Mouse (Mus musculus): Measurements from ENCODE around the gene Rpl35.
"Not testable (repeated sequence)": the region's sequence is repeated elsewhere in the genome, so short reads cannot be mapped to it uniquely, and the experiment has no call there.

Gene Rpl35
- long read RNA-seq, experiment 1, transcript Rpl35-201 (4 exons, 946 nt): major isoform, 1,868 of 1,890 reads
- long read RNA-seq, experiment 1, transcript Rpl35-203 (3 exons, 541 nt): minor isoform, 6 of 1,890 reads
- long read RNA-seq, experiment 1, partial matches to known transcripts: 0 of 1,890 reads
- long read RNA-seq, experiment 1, other reads (novel, unspliced or antisense): 16 of 1,890 reads
- long read RNA-seq, experiment 2, transcript Rpl35-203 (3 exons, 541 nt): minor isoform, 14 of 2,094 reads
- long read RNA-seq, experiment 2, transcript Rpl35-201 (4 exons, 946 nt): major isoform, 2,070 of 2,094 reads
- long read RNA-seq, experiment 2, partial matches to known transcripts: 0 of 2,094 reads
- long read RNA-seq, experiment 2, other reads (novel, unspliced or antisense): 10 of 2,094 reads

- intact Hi-C loops (cut with DNase I): no loop called here
Measured at GRCm38 (mm10) chr2:39005574-39006079, at the start of gene Rpl35. Gene Rpl35, minus strand, starts transcription at chr2:39005624.

- intact Hi-C loops (cut with DNase I): no loop called here
Measured at GRCm38 (mm10) chr2:39048515-39048914, 43.1 kb upstream of the Rpl35 start.

GRCm38 (mm10) chr2:39040215-39040614, 34.8 kb upstream of the Rpl35 start:
- intact Hi-C loops (cut with DNase I): no loop called here

- intact Hi-C loops (cut with DNase I): no loop called here
Measured at GRCm38 (mm10) chr2:39031611-39032010, 26.2 kb upstream of the Rpl35 start.

- intact Hi-C loops (cut with DNase I): no loop called here
Measured at GRCm38 (mm10) chr2:39020004-39020403, 14.6 kb upstream of the Rpl35 start.

- intact Hi-C loops (cut with DNase I): no loop called here
Measured at GRCm38 (mm10) chr2:39016581-39016980, 11.2 kb upstream of the Rpl35 start.

GRCm38 (mm10) chr2:39012768-39013279, 7.4 kb upstream of the Rpl35 start:
- intact Hi-C loops (cut with DNase I): no loop called here

GRCm38 (mm10) chr2:39011971-39012370, 6.5 kb upstream of the Rpl35 start:
- intact Hi-C loops (cut with DNase I): no loop called here

- intact Hi-C loops (cut with DNase I): no loop called here
Measured at GRCm38 (mm10) chr2:39011264-39011663, 5.8 kb upstream of the Rpl35 start.

- intact Hi-C loops (cut with DNase I): not testable (repeated sequence)
Measured at GRCm38 (mm10) chr2:39010144-39010543, 4.7 kb upstream of the Rpl35 start.

- intact Hi-C loops (cut with DNase I): no loop called here
Measured at GRCm38 (mm10) chr2:39008954-39009365, 3.5 kb upstream of the Rpl35 start.

GRCm38 (mm10) chr2:39008350-39008851, 3.0 kb upstream of the Rpl35 start:
- intact Hi-C loops (cut with DNase I): no loop called here

- intact Hi-C loops (cut with DNase I): no loop called here
Measured at GRCm38 (mm10) chr2:39007865-39008264, 2.4 kb upstream of the Rpl35 start.

GRCm38 (mm10) chr2:39006149-39006730, 816 bp upstream of the Rpl35 start:
- intact Hi-C loops (cut with DNase I): no loop called here

- intact Hi-C loops (cut with DNase I): no loop called here
Measured at GRCm38 (mm10) chr2:39004880-39005435, 466 bp downstream of the Rpl35 start, which contains the start of gene Arpc5l. Gene Arpc5l, plus strand, starts transcription at chr2:39005348.

- intact Hi-C loops (cut with DNase I): no loop called here
Measured at GRCm38 (mm10) chr2:39004372-39004771, 1.1 kb downstream of the Rpl35 start.

GRCm38 (mm10) chr2:39003512-39003911, 1.9 kb downstream of the Rpl35 start:
- intact Hi-C loops (cut with DNase I): no loop called here

GRCm38 (mm10) chr2:39003106-39003505, 2.3 kb downstream of the Rpl35 start:
- intact Hi-C loops (cut with DNase I): no loop called here

GRCm38 (mm10) chr2:39001866-39002265, 3.6 kb downstream of the Rpl35 start:
- intact Hi-C loops (cut with DNase I): no loop called here

- intact Hi-C loops (cut with DNase I): no loop called here
Measured at GRCm38 (mm10) chr2:39000587-39000919, 4.9 kb downstream of the Rpl35 start.

- intact Hi-C loops (cut with DNase I): loop anchor here (2.0 to 10.0 kb wide), 2 partner anchors 73 to 205 kb away; partner anchors contain the start of gene Nr6a1
Measured at GRCm38 (mm10) chr2:38999910-39000586, 5.4 kb downstream of the Rpl35 start.
